Comparison of ENCODE assay signal across 24 mouse cellular contexts in genomic region chr9:65492351-65492750, GRCm38 (mm10). TPM values are rescaled to one million over a fixed set of nuclear protein-coding genes. Genes with fewer than 3 reads are reported as not detected.
"Had no signal": no experiment of that assay in that cellular context is flagged by ENCODE, and none has a peak within 500 bp of the region (broad histone marks: within the 10 kb centered on the region; RNA-seq: fewer than 3 reads in every experiment).

No protein-coding gene starts in this region.

- H3K4me2 ChIP-seq: limb, embryonic 12.5 days; liver, embryonic 13.5 days; midbrain, embryonic 12.5 days; midbrain, embryonic 15.5 days; neural tube, embryonic 12.5 days; neural tube, embryonic 15.5 days; stomach, embryonic 15.5 days had no signal

- H3K4me3 ChIP-seq: layer of hippocampus, adult 2 months; limb, embryonic 12.5 days; liver, embryonic 13.5 days; midbrain, embryonic 12.5 days; midbrain, embryonic 15.5 days; neural tube, embryonic 12.5 days; neural tube, embryonic 15.5 days; stomach, embryonic 15.5 days had no signal

- H3K27me3 ChIP-seq: limb, embryonic 12.5 days; liver, embryonic 13.5 days; midbrain, embryonic 12.5 days; midbrain, embryonic 15.5 days; neural tube, embryonic 12.5 days; neural tube, embryonic 15.5 days; stomach, embryonic 15.5 days had no signal

- H3K27ac ChIP-seq: kidney, postnatal 0 days; layer of hippocampus, adult 2 months; limb, embryonic 12.5 days; liver, embryonic 13.5 days; midbrain, embryonic 12.5 days; midbrain, embryonic 15.5 days; neural tube, embryonic 12.5 days; neural tube, embryonic 15.5 days; stomach, embryonic 15.5 days had no signal

- H3K4me1 ChIP-seq: limb, embryonic 12.5 days; midbrain, embryonic 12.5 days; midbrain, embryonic 15.5 days; neural tube, embryonic 12.5 days; neural tube, embryonic 15.5 days; stomach, embryonic 15.5 days had no signal

- DNase-seq: kidney, adult 2 months; kidney, postnatal 25 days; layer of hippocampus, adult 9-11 months; liver, embryonic 13.5 days; lung, adult 2 months; lung, postnatal 14 days; lung, postnatal 4 days; retina, postnatal 1 day; right cerebral cortex, postnatal 25 days; spleen, adult 18-20 months; thymus, adult 2 months; thymus, postnatal 14 days; thymus, postnatal 4 days had no signal

- H3K9ac ChIP-seq: limb, embryonic 12.5 days; liver, embryonic 13.5 days; midbrain, embryonic 12.5 days; midbrain, embryonic 15.5 days; neural tube, embryonic 12.5 days; neural tube, embryonic 15.5 days; stomach, embryonic 15.5 days had no signal

- H3K36me3 ChIP-seq: liver, embryonic 13.5 days; stomach, embryonic 15.5 days had no signal

- ATAC-seq: midbrain, embryonic 15.5 days had no signal

- H3K9me3 ChIP-seq: limb, embryonic 12.5 days; liver, embryonic 13.5 days; midbrain, embryonic 12.5 days; midbrain, embryonic 15.5 days; neural tube, embryonic 12.5 days; neural tube, embryonic 15.5 days; stomach, embryonic 15.5 days had no signal

RNA-seq across cellular contexts. Expression of gene Ankdd1a, which starts 27.6 kb away (rescaled TPM):
- polyA plus RNA-seq: kidney, embryonic 14.5 days; limb, embryonic 12.5 days; liver, adult 2 months; liver, embryonic 13.5 days; lung, embryonic 16.5 days had no signal
